Mouse (Mus musculus) heart, postnatal 25 days (tissue): ENCODE measurements around the gene Rnf144a. TPM values are rescaled to one million over a fixed set of nuclear protein-coding genes. Genes with fewer than 3 reads are reported as not detected.

Experiments
- DNase-seq: peaks from one replicate; pipeline ENCODE4 v3.0.0; 2022; ENCODE audit warnings: low spot score
- intact Hi-C: fragments of 180-260 bp; cut with DNase I; formaldehyde crosslinking; loops from one replicate; pipeline ENCODE4 v1.15.1; 2025
- total RNA-seq, 2 experiments: library from RNA; stranded (reverse); gene quantifications; 2 replicates each; pipeline ENCODE4 v1.2.3; 2021

Gene Rnf144a
- total RNA-seq, 2 experiments from 2014 or later, result 15.5 to 22.1 TPM

DNA sequence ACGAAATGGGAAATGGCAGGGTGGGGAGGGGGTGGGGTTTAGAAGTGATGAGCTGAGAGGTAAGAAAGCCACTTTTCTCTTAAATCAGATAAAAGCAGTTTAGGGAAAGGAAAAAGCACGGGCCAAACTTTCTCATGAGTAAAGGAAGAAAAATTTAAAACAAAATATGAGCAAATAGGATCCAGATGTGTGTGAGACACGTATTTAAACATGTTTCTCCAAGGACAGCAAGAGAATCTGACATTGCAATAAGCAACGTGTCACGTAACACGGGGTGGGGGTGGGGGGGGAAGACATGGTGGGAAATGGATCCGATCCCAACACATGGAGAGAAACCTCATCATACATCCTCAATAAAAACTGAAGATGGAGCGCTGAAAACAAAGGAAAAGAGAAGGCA lies 33.3 kb downstream of the Rnf144a start:
- DNase-seq, result no peak
- intact Hi-C loops, result no loop called here

GRCm38 (mm10) chr12:26379797-26380196 lies 35.3 kb downstream of the Rnf144a start:
- no peak for DNase-seq
- intact Hi-C loops, result no loop called here

DNA sequence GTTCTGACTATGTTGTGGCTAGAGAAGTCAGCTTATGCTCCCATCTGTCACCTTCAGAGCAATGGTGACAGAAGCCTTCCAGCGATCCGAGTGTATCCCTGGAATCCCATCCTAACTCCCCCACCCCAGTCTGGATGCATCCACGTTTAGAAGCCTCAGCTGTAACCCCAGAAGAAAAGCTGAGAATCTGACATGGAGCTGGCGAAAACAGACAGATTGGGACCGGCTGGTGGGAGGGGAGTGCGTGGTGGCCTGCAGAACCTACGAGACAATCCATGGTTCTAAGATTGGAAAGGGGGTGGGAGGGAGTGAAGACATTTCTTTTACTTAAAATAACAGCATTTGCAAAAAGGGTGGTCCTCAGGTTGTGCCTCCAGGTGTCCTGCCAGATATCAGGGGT lies 37.4 kb downstream of the Rnf144a start:
- DNase-seq, result no peak
- intact Hi-C loops, result no loop called here

- no peak for DNase-seq
- intact Hi-C loops, result no loop called here
These were observed 38.3 kb downstream of the Rnf144a start for GRCm38 (mm10) chr12:26376541-26377323.

DNA sequence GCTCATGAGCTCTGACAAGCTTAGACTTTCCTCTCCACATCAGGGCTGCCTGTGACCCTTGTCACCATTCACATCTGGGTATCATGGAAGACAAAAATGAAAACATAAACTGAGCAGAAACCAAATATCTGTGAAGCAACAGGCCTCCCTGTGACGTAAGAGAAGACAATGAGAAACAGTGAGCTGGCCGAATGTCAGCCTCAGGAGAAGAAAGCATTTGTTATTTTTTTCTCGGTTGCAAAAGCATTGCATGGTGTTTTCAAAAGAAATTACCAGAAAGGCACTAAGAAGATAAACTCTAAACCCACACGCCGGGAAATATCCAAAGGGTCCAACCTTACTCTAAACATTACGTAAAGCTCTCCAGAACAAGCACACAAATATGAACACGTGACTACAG lies 41.3 kb downstream of the Rnf144a start:
- intact Hi-C loops, result no loop called here

DNA sequence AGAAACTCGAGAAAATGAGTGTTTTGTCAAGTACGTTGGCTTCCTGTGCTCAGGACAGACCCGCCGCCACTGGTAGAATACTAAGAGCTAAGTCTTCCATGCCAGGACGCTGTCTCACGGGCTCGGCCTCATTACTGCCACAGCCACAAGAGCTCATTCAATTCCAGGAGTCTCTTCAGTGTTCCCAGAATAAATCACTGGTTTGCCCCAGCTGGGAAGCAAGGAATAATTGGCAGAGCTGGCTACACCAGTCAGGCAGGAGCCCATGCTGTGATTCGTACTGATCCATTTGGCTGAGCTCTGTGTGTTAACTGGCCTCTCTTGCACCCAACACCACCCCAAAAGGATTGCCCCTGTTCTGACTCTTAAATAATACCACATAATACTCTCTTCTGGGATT lies 45.0 kb downstream of the Rnf144a start:
- intact Hi-C loops, result loop anchor here (2.0 kb wide), 1 partner anchor 15 kb away; no protein-coding TSS in a partner anchor
- no peak for DNase-seq

More for the DNA sequence above, 41.3 kb downstream of the Rnf144a start:
- DNase-seq, result no peak

DNA sequence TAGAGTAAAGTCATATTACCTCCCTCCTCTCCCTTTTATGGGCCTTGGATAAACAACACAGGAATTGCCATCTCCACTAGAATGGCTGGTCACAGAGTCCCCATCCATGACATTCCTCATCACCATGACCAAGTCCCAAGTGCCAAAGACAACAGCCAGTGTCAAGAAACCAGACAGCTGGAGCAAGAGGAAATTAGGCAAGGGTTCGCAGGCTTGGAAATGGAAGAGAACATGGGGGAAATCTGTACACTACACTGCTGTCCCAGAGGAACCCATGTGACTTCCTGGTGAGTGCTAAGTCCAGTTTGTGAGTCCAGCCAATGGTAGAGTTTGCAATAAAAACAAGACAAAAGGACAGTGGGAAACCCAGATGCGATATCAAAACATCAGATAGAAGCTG lies 47.7 kb downstream of the Rnf144a start:
- intact Hi-C loops, result no loop called here
- DNase-seq, result peak; percentile 47

DNA sequence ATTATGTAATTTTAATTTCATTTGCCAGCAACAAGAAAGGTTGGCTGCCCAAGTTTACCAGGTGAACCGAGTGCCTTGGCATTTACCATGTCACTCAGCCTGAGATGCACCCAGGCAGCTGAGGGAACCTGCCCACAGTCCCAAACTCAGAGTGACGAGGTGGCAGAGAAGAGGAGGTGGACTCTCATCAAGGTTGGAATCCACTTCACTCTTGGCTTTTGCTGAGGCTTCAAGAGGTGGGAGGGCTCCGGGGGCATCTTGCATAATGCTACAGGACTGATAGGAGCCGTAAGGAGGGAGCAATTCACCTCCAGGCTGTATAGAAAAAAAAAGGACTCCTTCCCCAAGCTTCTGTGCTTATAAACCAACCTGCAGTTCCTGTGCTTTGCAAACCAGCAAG lies 48.7 kb downstream of the Rnf144a start:
- no peak for DNase-seq
- intact Hi-C loops, result no loop called here

GRCm38 (mm10) chr12:26365531-26366315 lies 49.3 kb downstream of the Rnf144a start:
- no peak for DNase-seq
- intact Hi-C loops, result loop anchor here (2.0 kb wide), 1 partner anchor 49 kb away; the partner anchor contains the start of gene Rnf144a

- intact Hi-C loops, result loop anchor here (2.0 kb wide), 1 partner anchor 50 kb away; the partner anchor contains the start of gene Rnf144a
- no peak for DNase-seq
These were observed 50.2 kb downstream of the Rnf144a start for GRCm38 (mm10) chr12:26364822-26365221.

- intact Hi-C loops, result no loop called here
- no peak for DNase-seq
These were observed 54.0 kb downstream of the Rnf144a start for GRCm38 (mm10) chr12:26360946-26361523.

DNA sequence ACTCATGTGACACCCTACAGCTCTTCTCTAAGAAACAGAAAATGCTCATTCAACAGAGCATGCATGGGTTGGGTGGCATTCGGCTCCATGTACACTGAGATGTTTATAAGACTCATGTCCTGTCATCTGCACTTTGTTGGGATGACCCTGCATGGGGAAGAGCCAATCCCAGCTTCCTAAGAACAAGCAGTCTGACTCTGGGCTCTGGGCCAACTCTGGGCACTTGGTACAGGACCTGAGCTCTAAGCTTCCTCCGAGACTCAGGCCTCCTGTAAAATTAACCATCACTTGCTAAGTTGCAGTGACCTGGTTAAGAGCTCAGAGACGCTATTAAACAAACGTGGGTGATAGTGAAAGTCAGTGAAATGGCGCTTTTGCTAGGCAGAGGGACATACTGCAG lies 55.2 kb downstream of the Rnf144a start:
- intact Hi-C loops, result loop anchor here (5.0 kb wide), 1 partner anchor 43 kb away; no protein-coding TSS in a partner anchor
- DNase-seq, result no peak

- intact Hi-C loops, result loop anchor here (5.0 kb wide), 1 partner anchor 42 kb away; no protein-coding TSS in a partner anchor
These were observed 55.8 kb downstream of the Rnf144a start for GRCm38 (mm10) chr12:26359241-26359640.

GRCm38 (mm10) chr12:26357246-26357645 lies 57.8 kb downstream of the Rnf144a start:
- intact Hi-C loops, result loop anchor here (2.0 to 5.0 kb wide), 2 partner anchors 40 to 48 kb away; no protein-coding TSS in a partner anchor
- no peak for DNase-seq

More at GRCm38 (mm10) chr12:26359241-26359640, 55.8 kb downstream of the Rnf144a start:
- DNase-seq, result no peak

DNA sequence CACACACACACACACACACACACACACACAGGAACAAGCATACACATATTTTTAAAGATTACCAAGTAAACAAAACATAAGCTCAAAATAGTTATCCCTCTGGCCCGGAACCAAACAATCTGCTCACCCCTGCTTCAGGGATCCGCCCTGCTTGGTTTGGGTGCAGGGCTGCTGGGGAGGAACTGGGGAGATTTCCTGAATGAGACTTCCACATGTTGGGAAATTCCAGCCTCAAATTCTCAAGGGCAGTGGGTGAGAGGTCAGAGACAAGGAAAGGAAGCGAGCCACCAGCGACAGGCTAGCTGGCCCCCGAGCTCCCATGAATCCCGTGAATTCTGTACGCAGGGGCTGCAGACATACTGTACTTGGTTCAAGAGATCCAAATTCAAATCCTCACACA lies 58.9 kb downstream of the Rnf144a start:
- intact Hi-C loops, result loop anchor here (2.0 to 5.0 kb wide), 2 partner anchors 39 to 49 kb away; no protein-coding TSS in a partner anchor
- peak; percentile 71 for DNase-seq

GRCm38 (mm10) chr12:26351321-26351720 lies 63.7 kb downstream of the Rnf144a start:
- DNase-seq, result no peak
- intact Hi-C loops, result no loop called here

GRCm38 (mm10) chr12:26344408-26344807 lies 70.6 kb downstream of the Rnf144a start:
- intact Hi-C loops, result no loop called here
- DNase-seq, result no peak

GRCm38 (mm10) chr12:26343131-26343530 lies 71.9 kb downstream of the Rnf144a start:
- no peak for DNase-seq
- intact Hi-C loops, result no loop called here

DNA sequence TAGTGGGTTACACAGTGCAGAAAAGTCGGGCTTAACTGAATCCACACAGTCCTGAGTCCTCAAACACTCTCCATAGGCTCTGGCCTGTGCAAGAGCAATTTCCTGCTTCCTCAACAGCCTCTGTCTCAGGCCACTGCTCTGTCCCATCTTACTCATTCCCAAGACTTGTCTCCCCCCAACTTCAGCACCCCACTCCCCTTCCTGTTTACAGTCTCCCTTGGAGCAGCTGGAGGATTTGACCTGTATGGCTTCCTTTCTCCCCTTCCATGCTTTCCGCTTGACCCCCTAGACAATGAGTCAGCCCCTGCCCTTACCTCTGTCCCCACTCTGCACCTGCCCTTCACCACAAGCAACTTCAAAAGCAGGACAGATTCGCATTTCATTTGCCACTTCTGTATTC lies 72.4 kb downstream of the Rnf144a start:
- no peak for DNase-seq
- intact Hi-C loops, result no loop called here

GRCm38 (mm10) chr12:26342086-26342485 lies 73.0 kb downstream of the Rnf144a start:
- no peak for DNase-seq
- intact Hi-C loops, result no loop called here
